Mouse (Mus musculus) spleen, adult 2 months (tissue): ENCODE data around the gene Vps16. TPM values are rescaled to one million over a fixed set of nuclear protein-coding genes. Genes with fewer than 3 reads are reported as not detected.
A peak's percentile ranks its signal among the peaks of the same experiment; 100 is the strongest.

Experiments
- DNase-seq, 2 experiments: peaks; one replicate each; pipeline versions ENCODE4 v3.0.0 to v3.0.0-alpha.2; 2012 to 2021; ENCODE audit warnings: low spot score in 2 of 2, low read depth in 1 of 2
- H3K27ac ChIP-seq: fragments of 200-500 bp; 2 replicates; pipeline ENCODE4 v1.5.1; 2012; ENCODE audit warnings: low read length, inconsistent platforms; ENCODE audit not compliant: insufficient read depth
- H3K27me3 ChIP-seq: fragments of 200-500 bp; 2 replicates; pipeline ENCODE4 v1.6.1; 2012; ENCODE audit warnings: mild to moderate bottlenecking, moderate library complexity, low read length, inconsistent platforms; ENCODE audit not compliant: control insufficient read depth, insufficient read depth
- H3K36me3 ChIP-seq: fragments of 200-500 bp; 2 replicates; pipeline ENCODE4 v1.6.1; 2012; ENCODE audit warnings: mild to moderate bottlenecking, low read length, inconsistent platforms; ENCODE audit not compliant: control insufficient read depth, insufficient read depth
- H3K4me1 ChIP-seq: fragments of 200-500 bp; 2 replicates; pipeline ENCODE4 v1.6.1; 2011; ENCODE audit warnings: inconsistent platforms; ENCODE audit not compliant: control insufficient read depth, insufficient read depth, insufficient read length
- H3K4me3 ChIP-seq: fragments of 200-500 bp; 2 replicates; pipeline ENCODE4 v1.5.1; 2011; ENCODE audit warnings: mild to moderate bottlenecking, inconsistent platforms; ENCODE audit not compliant: insufficient read depth, insufficient read length; ENCODE audit errors: extremely low read depth
- CTCF ChIP-seq: fragments of 200-500 bp; IDR thresholded peaks from 2 replicates; pipeline ENCODE4 v1.5.1; 2011; ENCODE audit warnings: mild to moderate bottlenecking, inconsistent platforms; ENCODE audit not compliant: insufficient read depth, insufficient read length, insufficient replicate concordance; ENCODE audit errors: extremely low read depth
- POLR2A ChIP-seq: fragments of 200-500 bp; IDR thresholded peaks from 2 replicates; pipeline ENCODE4 v1.6.1; 2011; ENCODE audit warnings: low read depth, low read length, inconsistent platforms
- WGBS: fragments of 180-500 bp; shearing (Covaris S2); methylation state at CpG from one replicate; pipeline ENCODE4 v1.1.7; 2018; 5-methylcytosine and 5-hydroxymethylcytosine counted together
- polyA plus RNA-seq: library from polyadenylated mRNA; depleted of rRNA; stranded (reverse); fragments of >200 nt; gene quantifications from 2 replicates; pipeline ENCODE4 v1.2.3, GENCODE M21; 2012

Vps16 gene
- polyA plus RNA-seq, 1 experiment: 84.8 TPM

DNA sequence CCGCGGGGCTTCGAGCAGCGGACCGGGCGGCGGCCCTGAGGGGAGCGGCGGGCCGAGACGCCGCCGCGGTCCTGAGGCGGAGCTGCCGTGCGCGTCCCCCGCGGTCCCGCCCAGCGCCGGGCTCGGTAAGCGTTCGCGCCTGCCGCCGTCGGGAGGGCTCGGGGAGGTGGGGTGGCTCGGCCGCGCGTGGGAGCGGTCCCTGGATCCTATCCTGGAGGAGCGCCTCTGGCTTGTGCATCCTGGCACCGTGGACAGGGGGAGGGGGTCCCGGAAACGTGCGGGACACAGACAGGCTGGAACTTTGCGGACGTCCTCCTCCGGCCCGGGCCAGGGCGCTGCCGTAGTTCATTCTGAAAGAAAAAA, 26.3 kb downstream of the Vps16 start:
- no peak for TF ChIP-seq POLR2A
- TF ChIP-seq CTCF: no peak
- no peaks in the 10 kb centered on the region for H3K27me3 ChIP-seq

GRCm38 (mm10) chr2:130451086-130451726, 27.1 kb downstream of the Vps16 start:
- Histone ChIP-seq H3K27ac (no peak overlapping the region), H3K4me3 (peak overlapping the region; percentile 21; the same call in 1 of the 2 replicates), H3K4me1 (no peaks in the 10 kb centered on the region; the same call in 1 of the 2 replicates), H3K27me3 (no peaks in the 10 kb centered on the region), H3K36me3 (no peaks in the 10 kb centered on the region)
- DNase-seq: no peak
- 71% methylated on average over 14 of the region's 14 CpGs for WGBS
- no peak for TF ChIP-seq POLR2A
- TF ChIP-seq CTCF: no peak

More for the DNA sequence above, 26.3 kb downstream of the Vps16 start:
- Histone ChIP-seq H3K36me3 (no peaks in the 10 kb centered on the region), H3K4me1 (no peaks in the 10 kb centered on the region; the same call in 1 of the 2 replicates), H3K27ac (peak overlapping the region; percentile 94), H3K4me3 (peak overlapping the region; percentile 95)
- DNase-seq: peak in 1 of 2 experiments; percentile 58
- 1% methylated on average over 43 of the region's 47 CpGs for WGBS

- Histone ChIP-seq H3K36me3 (no peaks in the 10 kb centered on the region), H3K27me3 (no peaks in the 10 kb centered on the region), H3K4me1 (no peaks in the 10 kb centered on the region; the same call in 1 of the 2 replicates), H3K27ac (no peak overlapping the region), H3K4me3 (no peak overlapping the region)
- WGBS: 64% methylated on average over 3 of the region's 3 CpGs
- no peak for DNase-seq
- TF ChIP-seq CTCF (no peak), POLR2A (no peak)
Measured at GRCm38 (mm10) chr2:130451727-130452090, 27.6 kb downstream of the Vps16 start.

DNA sequence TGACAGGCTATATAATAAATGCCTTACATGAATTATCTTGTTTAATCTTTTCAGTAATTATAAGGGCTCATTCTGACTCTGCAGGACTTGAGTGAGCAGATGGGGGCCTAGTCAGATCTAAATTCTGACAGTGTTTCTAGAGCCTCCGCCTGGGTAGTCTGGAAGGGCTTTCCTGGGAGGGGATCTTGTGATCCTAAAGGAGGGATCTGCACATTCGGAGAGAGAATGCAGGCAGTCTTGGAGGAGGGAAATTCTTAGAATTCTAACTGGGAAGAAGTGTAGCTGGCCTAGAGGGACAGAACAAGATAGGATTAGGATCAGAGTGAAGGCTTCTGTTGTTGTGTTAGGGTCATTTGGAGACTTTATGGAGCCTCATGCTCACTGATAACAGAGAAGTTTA, 28.1 kb downstream of the Vps16 start:
- no peaks in the 10 kb centered on the region for H3K36me3 ChIP-seq
- H3K27ac ChIP-seq: no peak overlapping the region
- H3K4me1 ChIP-seq: no peaks in the 10 kb centered on the region; the same call in 1 of the 2 replicates
- H3K27me3 ChIP-seq: no peaks in the 10 kb centered on the region
- no peak overlapping the region for H3K4me3 ChIP-seq
- TF ChIP-seq POLR2A (no peak), CTCF (no peak)
- DNase-seq: no peak
- 96% methylated on average over 2 of the region's 2 CpGs for WGBS

DNA sequence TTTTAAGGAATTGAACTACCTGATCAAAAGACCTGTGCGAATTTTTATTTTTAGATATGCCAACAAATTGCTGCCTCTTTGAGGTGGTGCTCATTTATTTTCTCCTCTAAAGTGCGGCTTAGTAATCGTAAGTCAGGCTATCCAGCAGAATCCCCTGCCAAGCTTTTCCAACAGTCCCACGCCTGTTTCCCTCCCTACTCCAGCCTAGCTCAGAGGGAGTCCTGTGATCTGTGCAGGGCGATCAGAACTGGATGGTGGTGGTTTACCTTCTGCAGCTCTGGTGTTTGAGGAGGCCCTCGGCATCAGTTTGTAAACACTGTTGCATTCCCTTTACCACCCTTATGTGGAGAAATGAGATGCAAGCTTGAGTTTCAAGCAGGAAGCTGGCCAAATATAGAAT, 29.3 kb downstream of the Vps16 start:
- no peak overlapping the region for H3K27ac ChIP-seq
- TF ChIP-seq CTCF: no peak
- TF ChIP-seq POLR2A: no peak
- H3K36me3 ChIP-seq: no peaks in the 10 kb centered on the region
- DNase-seq: no peak
- 88% methylated on average over 6 of the region's 6 CpGs for WGBS
- no peak overlapping the region for H3K4me3 ChIP-seq
- no peaks in the 10 kb centered on the region; the same call in 1 of the 2 replicates for H3K4me1 ChIP-seq
- no peaks in the 10 kb centered on the region for H3K27me3 ChIP-seq

- Histone ChIP-seq H3K4me1 (no peaks in the 10 kb centered on the region; the same call in 1 of the 2 replicates), H3K27me3 (no peaks in the 10 kb centered on the region), H3K27ac (no peak overlapping the region), H3K36me3 (no peaks in the 10 kb centered on the region), H3K4me3 (no peak overlapping the region)
- TF ChIP-seq POLR2A: no peak
- TF ChIP-seq CTCF: no peak
- DNase-seq: no peak
- WGBS: 85% methylated on average over 6 of the region's 6 CpGs
Measured at GRCm38 (mm10) chr2:130454748-130455370, 30.7 kb downstream of the Vps16 start.

- Histone ChIP-seq H3K4me1 (no peaks in the 10 kb centered on the region; the same call in 1 of the 2 replicates), H3K36me3 (no peaks in the 10 kb centered on the region), H3K4me3 (no peak overlapping the region), H3K27ac (no peak overlapping the region), H3K27me3 (no peaks in the 10 kb centered on the region)
- DNase-seq: no peak
- WGBS: 97% methylated on average over 3 of the region's 3 CpGs
- no peak for TF ChIP-seq POLR2A
- no peak for TF ChIP-seq CTCF
Measured at GRCm38 (mm10) chr2:130457871-130458270, 33.7 kb downstream of the Vps16 start.
